Mouse (Mus musculus) embryonic fibroblast, embryonic 13.5 days (primary cell): ENCODE results near the gene Kif1b.

Experiments used
- CTCF ChIP-seq: IDR thresholded peaks from 2 replicates; pipeline ENCODE4 v1.5.1; 2011; ENCODE audit warnings: mild to moderate bottlenecking, control low read depth, low read length, moderate library complexity, borderline replicate concordance; ENCODE audit not compliant: insufficient read depth
- POLR2A ChIP-seq: IDR thresholded peaks from 2 replicates; pipeline ENCODE4 v1.6.1; 2011; ENCODE audit warnings: low read depth, mild to moderate bottlenecking, control low read depth, low read length, moderate library complexity

- TF ChIP-seq POLR2A, result no peak
- no peak for TF ChIP-seq CTCF
These were observed 159.4 kb downstream of the Kif1b start for GRCm38 (mm10) chr4:149148084-149148483.
